In genomic region chr5:113724446-113724845, GRCm38 (mm10) we compare ENCODE assay signal across 9 mouse cellular contexts. TPM values are rescaled to one million over a fixed set of nuclear protein-coding genes. Genes with fewer than 3 reads are reported as not detected.
A peak's percentile ranks its signal among the peaks of the same experiment; 100 is the strongest.
DNase-seq lines count a peak whose midpoint lies in the region; ATAC-seq and TF ChIP-seq lines count a peak whose summit lies in the region.
"Had no signal": no experiment of that assay in that cellular context is flagged by ENCODE, and none has a peak within 500 bp of the region (broad histone marks: within the 10 kb centered on the region; RNA-seq: fewer than 3 reads in every experiment).

TSS of gene 1700069L16Rik (minus strand) at chr5:113724772.

- no peaks in the 10 kb centered on the region for H3K36me3 ChIP-seq in forebrain, embryonic 15.5 days

- peak; percentile 91 for TF ChIP-seq CTCF in layer of hippocampus, adult 2 months (conservative IDR thresholded peaks at IDR 0.05)

- no peak within 1 kb of the TSS for H3K9ac ChIP-seq in forebrain, embryonic 15.5 days (replicated peaks)

- H3K27me3 ChIP-seq in forebrain, embryonic 15.5 days, result no peaks in the 10 kb centered on the region

- H3K4me3 ChIP-seq in forebrain, embryonic 15.5 days, result no peak within 1 kb of the TSS
- no peak within 1 kb of the TSS for H3K4me3 ChIP-seq in layer of hippocampus, adult 2 months

- H3K27ac ChIP-seq in forebrain, embryonic 15.5 days (replicated peaks), result no peak within 1 kb of the TSS
- no peak within 1 kb of the TSS; the same call in 1 of the 2 replicates for H3K27ac ChIP-seq in layer of hippocampus, adult 2 months

- ATAC-seq in cerebellum, adult (ENCODE audit: insufficient number of reproducible peaks, low FRiP score, low TSS enrichment), result peak; percentile 27; the same call in 1 of the 2 replicates
- ATAC-seq in forebrain, embryonic 15.5 days (replicated peaks), result peak; percentile 81
- ATAC-seq in hematopoietic stem cell, adult 5-6 weeks (replicated peaks in 1 of 2; ENCODE audit: insufficient read depth in 1 of 2, low FRiP score in 2 of 2, low TSS enrichment in 1 of 2, low read depth in 1 of 2, poor library complexity in 2 of 2, severe bottlenecking in 2 of 2), result peak; percentile 64 to 82

- H3K4me1 ChIP-seq in forebrain, embryonic 15.5 days, result peaks cover 14% of the 10 kb centered on the region

- DNase-seq in ES-CJ7 (ENCODE audit: low read depth, low spot score), result peak; percentile 91
- peak; percentile 76 to 92 for DNase-seq in layer of hippocampus, adult 2 months (ENCODE audit: low spot score in 2 of 2)
- DNase-seq in lung, postnatal 10 days, result peak; percentile 84
- DNase-seq in retina, postnatal 1 day, result peak; percentile 87
- peak; percentile 52 to 76 for DNase-seq in urinary bladder, adult 18-20 months (ENCODE audit: low spot score in 2 of 2)

- 2% methylated on average over 15 of the region's 15 CpGs for WGBS in forebrain, embryonic 15.5 days

- no peaks in the 10 kb centered on the region for H3K9me3 ChIP-seq in forebrain, embryonic 15.5 days

- H3K4me2 ChIP-seq in forebrain, embryonic 15.5 days (replicated peaks), result no peak within 1 kb of the TSS

RNA-seq across cellular contexts. Expression of gene 1700069L16Rik, which starts in this region (rescaled TPM):
- not detected in 2 replicates for polyA plus RNA-seq in forebrain, embryonic 15.5 days (2015; fragmentation: Nextera tagmentation; extraction: Ambion mirVana)
- not detected in 2 replicates for total RNA-seq in hematopoietic stem cell, adult 5-6 weeks (2017)
- total RNA-seq in layer of hippocampus, adult 2 months (2021), result not detected
- polyA plus RNA-seq: gonadal fat pad, adult 2 months had no signal

Comparison
In these comparisons a context has a peak if more than half of its experiments do, and no peak if none do; other contexts are left out.
1. Peak in ATAC-seq in forebrain, embryonic 15.5 days; RNA of the gene not detected or under 1 TPM.
2. Peak in ATAC-seq in hematopoietic stem cell, adult 5-6 weeks; RNA of the gene not detected or under 1 TPM.
3. Peak in DNase-seq in layer of hippocampus, adult 2 months; RNA of the gene not detected or under 1 TPM.
4. ATAC-seq: peak in every context shown above with its lines; median percentile 81 in forebrain, embryonic 15.5 days; 73 in hematopoietic stem cell, adult 5-6 weeks; 27 in cerebellum, adult.